Mouse (Mus musculus) cortical plate, adult 2 months (tissue): Measurements from ENCODE around the gene Ptp4a2. TPM values are rescaled to one million over a fixed set of nuclear protein-coding genes. Genes with fewer than 3 reads are reported as not detected.

Experiments
- H3K27ac ChIP-seq: fragments of 200-500 bp; 2 replicates; pipeline ENCODE4 v1.5.1; 2012; ENCODE audit warnings: low read length, control low read depth, inconsistent platforms; ENCODE audit not compliant: insufficient read depth
- H3K4me1 ChIP-seq: fragments of 200-500 bp; 2 replicates; pipeline ENCODE4 v1.6.1; 2011; ENCODE audit warnings: low read length; ENCODE audit not compliant: control insufficient read depth, insufficient read depth
- H3K4me3 ChIP-seq: fragments of 200-500 bp; 2 replicates; pipeline ENCODE4 v1.5.1; 2011; ENCODE audit warnings: mild to moderate bottlenecking, low read length, control low read depth; ENCODE audit not compliant: insufficient read depth
- CTCF ChIP-seq: fragments of 200-500 bp; IDR thresholded peaks from 2 replicates; pipeline ENCODE4 v1.5.1; 2011; ENCODE audit warnings: mild to moderate bottlenecking, control low read depth, low read length; ENCODE audit not compliant: insufficient read depth; ENCODE audit errors: extremely low read depth
- POLR2A ChIP-seq: fragments of 200-500 bp; IDR thresholded peaks from 2 replicates; pipeline ENCODE4 v1.6.1; 2011; ENCODE audit warnings: mild to moderate bottlenecking, low read length, control low read depth; ENCODE audit not compliant: insufficient read depth; ENCODE audit errors: extremely low read depth
- polyA plus RNA-seq: library from polyadenylated mRNA; depleted of rRNA; stranded (reverse); fragments of >200 nt; gene quantifications from 2 replicates; pipeline ENCODE4 v1.2.3, GENCODE M21; 2012

Gene Ptp4a2
- polyA plus RNA-seq, 1 experiment = 87.8 TPM

GRCm38 (mm10) chr4:129839866-129840555 lies 29.0 kb downstream of the Ptp4a2 start:
- H3K4me1 ChIP-seq = no peaks in the 10 kb centered on the region; the same call in 1 of the 2 replicates
- H3K4me3 ChIP-seq = no peak overlapping the region
- H3K27ac ChIP-seq = no peak overlapping the region
- no peak for TF ChIP-seq POLR2A
- TF ChIP-seq CTCF = no peak

- TF ChIP-seq POLR2A (no peak), CTCF (no peak)
- Histone ChIP-seq H3K4me1 (no peaks in the 10 kb centered on the region), H3K27ac (no peak overlapping the region), H3K4me3 (no peak overlapping the region)
These were observed 35.8 kb downstream of the Ptp4a2 start for GRCm38 (mm10) chr4:129846823-129847222.

- no peak for TF ChIP-seq POLR2A
- TF ChIP-seq CTCF = no peak
- Histone ChIP-seq H3K4me1 (peaks cover 4% of the 10 kb centered on the region), H3K4me3 (no peak overlapping the region), H3K27ac (no peak overlapping the region)
These were observed 39.5 kb downstream of the Ptp4a2 start for GRCm38 (mm10) chr4:129850491-129850890.

DNA sequence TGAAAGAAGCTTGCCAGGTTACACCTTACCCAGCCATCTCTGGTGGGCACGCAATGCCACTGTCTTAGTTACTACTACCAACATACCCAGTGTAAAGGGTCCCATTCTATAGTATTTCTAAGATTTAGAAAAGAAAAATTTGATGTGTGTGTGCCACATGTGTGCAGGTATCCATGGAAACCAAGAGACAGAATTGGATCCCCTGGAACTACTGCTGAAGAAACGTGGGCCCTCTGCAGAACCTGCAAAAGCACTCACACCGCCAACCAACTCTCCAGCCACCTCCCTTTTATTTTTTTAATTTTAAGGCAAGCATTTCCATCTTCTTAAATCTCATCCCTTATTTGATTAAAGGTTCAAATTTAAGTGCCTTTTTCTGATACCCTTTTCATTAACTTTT lies 40.8 kb downstream of the Ptp4a2 start:
- no peak for TF ChIP-seq POLR2A
- no peak for TF ChIP-seq CTCF
- H3K4me3 ChIP-seq = no peak overlapping the region
- no peak overlapping the region for H3K27ac ChIP-seq
- H3K4me1 ChIP-seq = peaks cover 4% of the 10 kb centered on the region

GRCm38 (mm10) chr4:129853053-129853452 lies 42.0 kb downstream of the Ptp4a2 start:
- Histone ChIP-seq H3K4me3 (no peak overlapping the region), H3K27ac (no peak overlapping the region), H3K4me1 (peaks cover 4% of the 10 kb centered on the region)
- no peak for TF ChIP-seq POLR2A
- no peak for TF ChIP-seq CTCF

DNA sequence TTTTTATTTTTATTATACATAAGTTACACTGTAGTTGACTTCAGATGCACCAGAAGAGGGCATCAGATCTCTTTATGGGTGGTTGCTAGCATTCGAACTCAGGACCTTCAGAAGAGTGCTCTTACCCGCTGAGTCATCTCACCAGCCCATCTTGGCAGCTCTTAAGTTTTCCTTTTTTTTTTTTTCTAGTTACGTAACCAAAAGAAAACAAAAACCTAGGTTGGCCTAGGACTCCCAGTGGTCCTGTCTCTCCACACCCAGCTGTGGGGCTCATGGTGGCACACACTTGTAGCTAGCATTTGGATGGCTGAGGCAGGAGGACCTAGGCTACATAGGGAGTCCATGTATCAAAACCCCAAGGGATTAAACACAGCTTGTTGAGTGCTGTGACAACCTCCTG lies 43.0 kb downstream of the Ptp4a2 start:
- H3K4me3 ChIP-seq = no peak overlapping the region
- H3K4me1 ChIP-seq = peaks cover 4% of the 10 kb centered on the region
- TF ChIP-seq CTCF = no peak
- no peak for TF ChIP-seq POLR2A
- H3K27ac ChIP-seq = no peak overlapping the region

- peaks cover 4% of the 10 kb centered on the region for H3K4me1 ChIP-seq
- no peak overlapping the region for H3K4me3 ChIP-seq
- H3K27ac ChIP-seq = no peak overlapping the region
- no peak for TF ChIP-seq POLR2A
- TF ChIP-seq CTCF = no peak
These were observed 43.6 kb downstream of the Ptp4a2 start for GRCm38 (mm10) chr4:129854615-129855014.

GRCm38 (mm10) chr4:129855051-129855970 lies 44.3 kb downstream of the Ptp4a2 start:
- H3K27ac ChIP-seq = no peak overlapping the region

DNA sequence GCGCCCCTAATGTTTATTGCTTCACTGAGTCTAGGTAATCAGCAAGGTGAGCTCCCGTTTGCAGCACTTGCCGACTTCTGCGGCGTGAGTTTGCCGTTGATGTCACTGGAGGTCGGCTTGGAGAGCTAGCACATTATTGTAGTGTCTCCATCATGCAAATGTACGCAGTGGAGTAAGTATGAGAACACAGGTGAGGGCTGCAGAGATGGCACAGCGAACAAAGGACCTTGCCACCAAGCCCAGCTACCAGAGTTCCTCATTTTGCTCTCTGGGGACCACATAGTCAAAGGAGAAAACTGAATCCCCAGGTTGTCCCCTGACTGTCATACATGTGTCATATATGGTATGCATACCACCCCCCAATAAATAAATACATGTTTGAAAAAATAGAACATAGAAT lies 49.4 kb downstream of the Ptp4a2 start:
- Histone ChIP-seq H3K4me1 (no peaks in the 10 kb centered on the region), H3K4me3 (no peak overlapping the region), H3K27ac (no peak overlapping the region)
- TF ChIP-seq CTCF = no peak
- no peak for TF ChIP-seq POLR2A

More at GRCm38 (mm10) chr4:129855051-129855970, 44.3 kb downstream of the Ptp4a2 start:
- Histone ChIP-seq H3K4me1 (peaks cover 4% of the 10 kb centered on the region), H3K4me3 (no peak overlapping the region)
- TF ChIP-seq POLR2A (no peak), CTCF (no peak)
